Mouse (Mus musculus) cortical plate, adult 2 months (tissue): ENCODE measurements around the gene Parg.

Source experiments
- CTCF ChIP-seq: fragments of 200-500 bp; IDR thresholded peaks from 2 replicates; pipeline ENCODE4 v1.5.1; 2011; ENCODE audit warnings: mild to moderate bottlenecking, control low read depth, low read length; ENCODE audit not compliant: insufficient read depth; ENCODE audit errors: extremely low read depth
- POLR2A ChIP-seq: fragments of 200-500 bp; IDR thresholded peaks from 2 replicates; pipeline ENCODE4 v1.6.1; 2011; ENCODE audit warnings: mild to moderate bottlenecking, low read length, control low read depth; ENCODE audit not compliant: insufficient read depth; ENCODE audit errors: extremely low read depth

DNA sequence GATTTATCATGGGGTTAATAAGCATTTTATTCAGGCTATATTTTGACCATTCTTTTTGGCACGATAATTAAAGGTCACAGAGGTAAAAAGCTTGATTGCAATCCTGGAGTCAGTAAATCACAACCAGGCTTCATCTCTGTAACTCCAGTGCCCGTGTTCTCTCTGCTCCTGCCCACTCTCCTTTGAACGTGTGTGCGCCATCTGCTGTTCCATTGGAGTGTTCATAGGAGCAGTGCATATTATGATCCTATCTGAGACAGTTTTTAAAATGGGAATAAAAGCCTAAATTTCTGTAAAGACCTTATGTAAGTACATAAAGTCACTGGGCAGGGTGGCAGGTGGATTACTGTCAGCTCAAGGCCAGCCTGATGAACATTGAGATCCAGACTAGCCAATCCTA is 40.7 kb downstream of the Parg start:
- no peak for TF ChIP-seq POLR2A
- TF ChIP-seq CTCF = peak; percentile 20; the same call in 1 of the 2 replicates
